Mouse (Mus musculus) liver, embryonic 14.5 days (tissue): Measurements from ENCODE around the gene Arl5c. TPM values are rescaled to one million over a fixed set of nuclear protein-coding genes. Genes with fewer than 3 reads are reported as not detected.

ENCODE experiments used
- ATAC-seq: fragments of 200-750 bp; cut with Nextera tagmentation; 2 replicates; pipeline ENCODE4 v1.8.0; 2017; ENCODE audit warnings: moderate number of reproducible peaks, mild to moderate bottlenecking, moderate library complexity; ENCODE audit not compliant: insufficient read depth
- DNase-seq, 3 experiments: peaks; one replicate each; pipeline ENCODE4 v3.0.0-alpha.2; 2012 to 2013; ENCODE audit warnings: low read depth in 3 of 3, low spot score in 3 of 3
- H3K27ac ChIP-seq: fragments of 300-500 bp; sonication (generic); 2 replicates; pipeline ENCODE4 v1.5.1; 2014; ENCODE audit warnings: moderate library complexity, mild to moderate bottlenecking, control low read depth, inconsistent platforms
- H3K27me3 ChIP-seq: fragments of 300-500 bp; sonication (generic); 2 replicates; pipeline ENCODE4 v1.6.1; 2014; ENCODE audit warnings: mild to moderate bottlenecking, low read length, moderate library complexity; ENCODE audit not compliant: control insufficient read depth, insufficient read depth
- H3K36me3 ChIP-seq: fragments of 300-500 bp; sonication (generic); replicated peaks from 2 replicates; pipeline ENCODE4 v1.6.1; 2014; ENCODE audit warnings: low read depth; ENCODE audit not compliant: control insufficient read depth, insufficient read depth
- H3K4me1 ChIP-seq, 2 experiments: fragments of 200-500 bp in 1 of 2; fragments of 300-500 bp in 1 of 2; sonication (generic) in 1 of 2; replicated peaks; 2 replicates each; pipeline ENCODE4 v1.6.1; 2012 to 2014; ENCODE audit warnings: antibody characterized with exemption in 1 of 2, inconsistent platforms in 1 of 2, low read length in 1 of 2; ENCODE audit not compliant: control insufficient read depth in 2 of 2, insufficient read depth in 2 of 2
- H3K4me2 ChIP-seq: fragments of 300-500 bp; sonication (generic); 2 replicates; pipeline ENCODE4 v1.6.1; 2014; ENCODE audit warnings: low read depth, mild to moderate bottlenecking, control low read depth, moderate library complexity
- H3K4me3 ChIP-seq, 2 experiments: fragments of 200-500 bp in 1 of 2; fragments of 300-500 bp in 1 of 2; sonication (generic) in 1 of 2; 2 replicates each; pipeline ENCODE4 v1.5.1; 2012 to 2014; ENCODE audit warnings: low read depth in 2 of 2, low read length in 2 of 2, mild to moderate bottlenecking in 2 of 2, control low read depth in 1 of 2, inconsistent platforms in 1 of 2, moderate library complexity in 1 of 2; ENCODE audit not compliant: insufficient read depth in 1 of 2
- H3K9ac ChIP-seq: fragments of 300-500 bp; sonication (generic); replicated peaks from 2 replicates; pipeline ENCODE4 v1.6.1; 2014; ENCODE audit warnings: mild to moderate bottlenecking, control low read depth, moderate library complexity
- H3K9me3 ChIP-seq: fragments of 300-500 bp; sonication (generic); 2 replicates; pipeline ENCODE4 v1.6.1; 2016; ENCODE audit warnings: low read length, mixed read lengths; ENCODE audit not compliant: control insufficient read depth
- CTCF ChIP-seq: IDR thresholded peaks from 2 replicates; pipeline ENCODE4 v1.5.1; 2016; ENCODE audit warnings: antibody characterized with exemption, low read depth, control low read depth
- EP300 ChIP-seq: IDR thresholded peaks from 2 replicates; pipeline ENCODE4 v1.6.1; 2016; ENCODE audit warnings: antibody characterized with exemption, low read depth
- WGBS: fragments of 180-500 bp; shearing (Covaris S2); extraction: QIAGEN DNeasy Blood & Tissue Kit; methylation state at CpG from one replicate; pipeline ENCODE4 v1.1.7; 2014; ENCODE audit not compliant: insufficient replicate concordance; 5-methylcytosine and 5-hydroxymethylcytosine counted together
- microRNA-seq: library from miRNA; unstranded; fragments of <30 nt; microRNA quantifications from one replicate; pipeline ENCODE4, GENCODE M21; 2016
- polyA plus RNA-seq, 2 experiments: library from polyadenylated mRNA; depleted of rRNA in 1 of 2; stranded (reverse) in 1 of 2; unstranded in 1 of 2; fragments of >200 nt; fragmentation: Nextera tagmentation in 1 of 2; extraction: Ambion mirVana in 1 of 2; gene quantifications; 2 replicates each; pipeline versions ENCODE4 v1.2.1 to v1.2.3; 2012 to 2014

Gene Arl5c
- polyA plus RNA-seq, 2 experiments: 2.2 to 6.4 TPM

- H3K4me2 ChIP-seq: no peak overlapping the region
- DNase-seq (no peak), ATAC-seq (no peak)
- no peaks in the 10 kb centered on the region for H3K27me3 ChIP-seq
- H3K4me3 ChIP-seq: no peak overlapping the region
- no peak overlapping the region for H3K9ac ChIP-seq
- H3K36me3 ChIP-seq: no peaks in the 10 kb centered on the region
- TF ChIP-seq EP300 (no peak), CTCF (no peak)
- H3K9me3 ChIP-seq: no peaks in the 10 kb centered on the region
- 43% methylated on average over 15 of the region's 15 CpGs for WGBS
- no peak overlapping the region for H3K27ac ChIP-seq
- H3K4me1 ChIP-seq: 0 out of 4 replicates have a peak, but pooled peaks cover 0 to 2% of the 10 kb centered on the region in 2 experiments
Observed at GRCm38 (mm10) chr11:97942420-97943111, 53.4 kb downstream of the Arl5c start.

Small RNAs within 50 kb of the gene (microRNA-seq; reads per million reads assigned to microRNA genes)
- gene Gm22461: not detected
- not detected for gene Gm27597

Other genes starting within 250 kb of the Arl5c start
- 4.5 and 5.7 TPM in 2 replicates for gene Cwc25, start 229.6 kb downstream of the Arl5c start, polyA plus RNA-seq (2012; rRNA removed)
- 3.5 and 4.5 TPM in 2 replicates for gene Cwc25, start 229.6 kb downstream of the Arl5c start, polyA plus RNA-seq (2014; fragmentation: Nextera tagmentation; extraction: Ambion mirVana)
- gene 1700001P01Rik, start 220.3 kb downstream of the Arl5c start, polyA plus RNA-seq (2012; rRNA removed): 0.08 TPM in 1 of 2 replicates, not detected in the other
- not detected in 2 replicates for gene 1700001P01Rik, start 220.3 kb downstream of the Arl5c start, polyA plus RNA-seq (2014; fragmentation: Nextera tagmentation; extraction: Ambion mirVana)
- gene Rpl23, start 213.7 kb downstream of the Arl5c start, polyA plus RNA-seq (2012; rRNA removed): 229 and 484 TPM in 2 replicates
- gene Rpl23, start 213.7 kb downstream of the Arl5c start, polyA plus RNA-seq (2014; fragmentation: Nextera tagmentation; extraction: Ambion mirVana): 485 and 502 TPM in 2 replicates
- gene Lasp1, start 197.2 kb downstream of the Arl5c start, polyA plus RNA-seq (2012; rRNA removed): 19.1 and 19.5 TPM in 2 replicates
- 15.5 and 20.3 TPM in 2 replicates for gene Lasp1, start 197.2 kb downstream of the Arl5c start, polyA plus RNA-seq (2014; fragmentation: Nextera tagmentation; extraction: Ambion mirVana)
- 0.60 and 0.81 TPM in 2 replicates for gene B230217C12Rik, start 155.4 kb downstream of the Arl5c start, polyA plus RNA-seq (2012; rRNA removed)
- 0.19 and 0.63 TPM in 2 replicates for gene B230217C12Rik, start 155.4 kb downstream of the Arl5c start, polyA plus RNA-seq (2014; fragmentation: Nextera tagmentation; extraction: Ambion mirVana)
- gene Fbxo47, start 112.0 kb downstream of the Arl5c start, polyA plus RNA-seq (2012; rRNA removed): 0.17 and 0.30 TPM in 2 replicates
- 0.28 and 0.51 TPM in 2 replicates for gene Fbxo47, start 112.0 kb downstream of the Arl5c start, polyA plus RNA-seq (2014; fragmentation: Nextera tagmentation; extraction: Ambion mirVana)
- gene Plxdc1, start 9.7 kb downstream of the Arl5c start, polyA plus RNA-seq (2012; rRNA removed): 0.38 and 0.45 TPM in 2 replicates
- 0.20 and 0.58 TPM in 2 replicates for gene Plxdc1, start 9.7 kb downstream of the Arl5c start, polyA plus RNA-seq (2014; fragmentation: Nextera tagmentation; extraction: Ambion mirVana)
- 0.38 and 0.60 TPM in 2 replicates for gene Cacnb1, start 26.9 kb upstream of the Arl5c start, polyA plus RNA-seq (2012; rRNA removed)
- gene Cacnb1, start 26.9 kb upstream of the Arl5c start, polyA plus RNA-seq (2014; fragmentation: Nextera tagmentation; extraction: Ambion mirVana): 0.21 TPM in 1 of 2 replicates, not detected in the other
- 713 and 1,005 TPM in 2 replicates for gene Rpl19, start 30.5 kb upstream of the Arl5c start, polyA plus RNA-seq (2012; rRNA removed)
- gene Rpl19, start 30.5 kb upstream of the Arl5c start, polyA plus RNA-seq (2014; fragmentation: Nextera tagmentation; extraction: Ambion mirVana): 717 and 735 TPM in 2 replicates
- gene Stac2, start 57.3 kb upstream of the Arl5c start, polyA plus RNA-seq (2012; rRNA removed): 0.02 TPM in 1 of 2 replicates, not detected in the other
- gene Stac2, start 57.3 kb upstream of the Arl5c start, polyA plus RNA-seq (2014; fragmentation: Nextera tagmentation; extraction: Ambion mirVana): not detected in 2 replicates
- 2.0 and 2.3 TPM in 2 replicates for gene Fbxl20, start 154.2 kb upstream of the Arl5c start, polyA plus RNA-seq (2012; rRNA removed)
- gene Fbxl20, start 154.2 kb upstream of the Arl5c start, polyA plus RNA-seq (2014; fragmentation: Nextera tagmentation; extraction: Ambion mirVana): 3.4 and 5.9 TPM in 2 replicates
- gene Med1, start 197.1 kb upstream of the Arl5c start, polyA plus RNA-seq (2012; rRNA removed): 7.1 and 8.7 TPM in 2 replicates
- gene Med1, start 197.1 kb upstream of the Arl5c start, polyA plus RNA-seq (2014; fragmentation: Nextera tagmentation; extraction: Ambion mirVana): 19.7 and 22.7 TPM in 2 replicates
- gene Cdk12, start 206.9 kb upstream of the Arl5c start, polyA plus RNA-seq (2012; rRNA removed): 8.2 and 9.8 TPM in 2 replicates
- 4.7 and 5.5 TPM in 2 replicates for gene Cdk12, start 206.9 kb upstream of the Arl5c start, polyA plus RNA-seq (2014; fragmentation: Nextera tagmentation; extraction: Ambion mirVana)